Comparison of ENCODE assay signal across 8 mouse cellular contexts in the genomic region with DNA sequence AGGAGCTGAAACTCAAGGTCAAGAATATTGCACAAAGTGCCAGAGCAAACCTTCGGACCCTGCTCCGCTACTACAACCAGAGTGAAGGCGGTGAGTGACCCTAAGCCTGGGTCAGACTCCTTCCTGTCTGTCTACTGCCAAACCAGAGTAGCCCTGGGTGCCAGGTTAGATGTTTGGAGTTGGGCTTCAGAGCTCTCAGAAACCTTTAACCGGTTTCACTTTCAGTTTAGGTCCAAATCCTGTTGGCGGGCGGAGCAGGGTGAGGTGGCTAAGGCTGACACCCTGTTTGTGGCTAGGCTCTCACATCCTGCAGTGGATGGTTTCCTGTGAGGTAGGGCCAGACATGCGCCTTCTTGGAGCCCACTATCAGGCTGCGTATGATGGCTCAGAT. TPM values are rescaled to one million over a fixed set of nuclear protein-coding genes. Genes with fewer than 3 reads are reported as not detected.
DNase-seq lines count a peak whose midpoint lies in the region; ATAC-seq and TF ChIP-seq lines count a peak whose summit lies in the region.

No protein-coding gene starts in this region.

- H3K36me3 ChIP-seq in embryonic facial prominence, embryonic 10.5 days (replicated peaks): no peaks in the 10 kb centered on the region
- H3K36me3 ChIP-seq in heart, embryonic 10.5 days: no peaks in the 10 kb centered on the region
- no peaks in the 10 kb centered on the region for H3K36me3 ChIP-seq in lung, embryonic 14.5 days (ENCODE audit: insufficient read depth)
- H3K36me3 ChIP-seq in neural tube, embryonic 14.5 days (ENCODE audit: control insufficient read depth, insufficient read depth, low read length): no peaks in the 10 kb centered on the region

- H3K4me1 ChIP-seq in embryonic facial prominence, embryonic 10.5 days: peaks cover 5% of the 10 kb centered on the region; the same call in 1 of the 2 replicates
- no peaks in the 10 kb centered on the region for H3K4me1 ChIP-seq in heart, embryonic 10.5 days
- no peaks in the 10 kb centered on the region for H3K4me1 ChIP-seq in lung, embryonic 14.5 days (ENCODE audit: insufficient read depth)
- H3K4me1 ChIP-seq in neural tube, embryonic 14.5 days (ENCODE audit: control insufficient read depth, insufficient read depth, low read length): 0 out of 2 replicates have a peak, but pooled peaks cover 2% of the 10 kb centered on the region

- TF ChIP-seq CTCF in lung, embryonic 14.5 days (IDR thresholded peaks at IDR 0.05; ENCODE audit: low read depth): no peak

- H3K4me2 ChIP-seq in lung, embryonic 14.5 days: peak overlapping the region; percentile 89
- peak overlapping the region; percentile 93 for H3K4me2 ChIP-seq in neural tube, embryonic 14.5 days (ENCODE audit: low read depth, low read length)

- WGBS in embryonic facial prominence, embryonic 10.5 days: 60% methylated on average over 8 of the region's 8 CpGs
- WGBS in heart, embryonic 10.5 days: 51% methylated on average over 8 of the region's 8 CpGs
- 52% methylated on average over 8 of the region's 8 CpGs for WGBS in lung, embryonic 14.5 days
- 65% methylated on average over 8 of the region's 8 CpGs for WGBS in neural tube, embryonic 14.5 days

- H3K27ac ChIP-seq in embryonic facial prominence, embryonic 10.5 days (replicated peaks): no peak overlapping the region; the same call in 1 of the 2 replicates
- H3K27ac ChIP-seq in heart, embryonic 10.5 days: no peak overlapping the region
- no peak overlapping the region for H3K27ac ChIP-seq in lung, embryonic 14.5 days (ENCODE audit: low read depth)
- no peak overlapping the region for H3K27ac ChIP-seq in neural tube, embryonic 14.5 days (ENCODE audit: low read depth, low read length)

- ATAC-seq in lung, embryonic 14.5 days (ENCODE audit: insufficient read depth): peak; percentile 46
- peak; percentile 29; the same call in 1 of the 2 replicates for ATAC-seq in neural tube, embryonic 14.5 days (ENCODE audit: low read depth)

- H3K9ac ChIP-seq in lung, embryonic 14.5 days: peak overlapping the region; percentile 29; the same call in 1 of the 2 replicates
- no peak overlapping the region for H3K9ac ChIP-seq in neural tube, embryonic 14.5 days (replicated peaks; ENCODE audit: low read depth, low read length)

- H3K4me3 ChIP-seq in embryonic facial prominence, embryonic 10.5 days: peak overlapping the region; percentile 58
- peak overlapping the region; percentile 68 for H3K4me3 ChIP-seq in heart, embryonic 10.5 days
- peak overlapping the region; percentile 46 for H3K4me3 ChIP-seq in lung, embryonic 14.5 days (ENCODE audit: low read depth, low read length)
- peak overlapping the region; percentile 41 for H3K4me3 ChIP-seq in neural tube, embryonic 14.5 days (ENCODE audit: low read depth, low read length)

- peaks cover 8% of the 10 kb centered on the region for H3K27me3 ChIP-seq in embryonic facial prominence, embryonic 10.5 days (replicated peaks; ENCODE audit: low read depth, poor library complexity, severe bottlenecking)
- peaks cover 3% of the 10 kb centered on the region; the same call in 1 of the 2 replicates for H3K27me3 ChIP-seq in heart, embryonic 10.5 days (ENCODE audit: insufficient read depth, poor library complexity, severe bottlenecking)
- H3K27me3 ChIP-seq in lung, embryonic 14.5 days (ENCODE audit: insufficient read depth, low read length): no peaks in the 10 kb centered on the region
- H3K27me3 ChIP-seq in neural tube, embryonic 14.5 days (ENCODE audit: control insufficient read depth, insufficient read depth, low read length): no peaks in the 10 kb centered on the region

- DNase-seq in right cerebral cortex, adult 2 months (ENCODE audit: low spot score in 2 of 2): peak; percentile 4 to 7
- DNase-seq in right cerebral cortex, postnatal 4 days: no peak
- DNase-seq in embryonic facial prominence, embryonic 10.5 days (ENCODE audit: low spot score): peak; percentile 10
- no peak for DNase-seq in heart, embryonic 10.5 days (ENCODE audit: low spot score)
- DNase-seq in kidney, adult 8-10 months: peak; percentile 59 to 65
- DNase-seq in lung, embryonic 14.5 days: peak; percentile 27
- DNase-seq in urinary bladder, postnatal 36 days (ENCODE audit: low spot score in 2 of 2): peak; percentile 38 to 63

- H3K9me3 ChIP-seq in embryonic facial prominence, embryonic 10.5 days: no peaks in the 10 kb centered on the region
- no peaks in the 10 kb centered on the region for H3K9me3 ChIP-seq in heart, embryonic 10.5 days
- no peaks in the 10 kb centered on the region for H3K9me3 ChIP-seq in lung, embryonic 14.5 days (ENCODE audit: low read depth, low read length)
- no peaks in the 10 kb centered on the region for H3K9me3 ChIP-seq in neural tube, embryonic 14.5 days (ENCODE audit: control insufficient read depth, low read length)

RNA-seq across cellular contexts. Expression of a gene that starts 0.7 kb away (rescaled TPM):
- polyA plus RNA-seq in embryonic facial prominence, embryonic 10.5 days (2016; fragmentation: Nextera tagmentation; extraction: Ambion mirVana): 1.7 and 1.8 TPM in 2 replicates
- polyA plus RNA-seq in heart, embryonic 10.5 days (2016; fragmentation: Nextera tagmentation; extraction: Ambion mirVana): 1.00 and 1.7 TPM in 2 replicates
- 1.0 and 1.2 TPM in 2 replicates for polyA plus RNA-seq in lung, embryonic 14.5 days (2014; fragmentation: Nextera tagmentation; extraction: Ambion mirVana)
- polyA plus RNA-seq in neural tube, embryonic 14.5 days (2014; fragmentation: Nextera tagmentation; extraction: Ambion mirVana): 0.42 and 0.91 TPM in 2 replicates

RNA-seq across cellular contexts. Expression of a gene that starts 7.1 kb away (rescaled TPM):
- not detected in 2 replicates for polyA plus RNA-seq in embryonic facial prominence, embryonic 10.5 days (2016; fragmentation: Nextera tagmentation; extraction: Ambion mirVana)
- polyA plus RNA-seq in heart, embryonic 10.5 days (2016; fragmentation: Nextera tagmentation; extraction: Ambion mirVana): not detected in 2 replicates
- polyA plus RNA-seq in lung, embryonic 14.5 days (2014; fragmentation: Nextera tagmentation; extraction: Ambion mirVana): not detected in 2 replicates
- polyA plus RNA-seq in neural tube, embryonic 14.5 days (2014; fragmentation: Nextera tagmentation; extraction: Ambion mirVana): not detected in 2 replicates

RNA-seq across cellular contexts. Expression of a gene that starts 12.6 kb away (rescaled TPM):
- not detected in 2 replicates for polyA plus RNA-seq in embryonic facial prominence, embryonic 10.5 days (2016; fragmentation: Nextera tagmentation; extraction: Ambion mirVana)
- polyA plus RNA-seq in heart, embryonic 10.5 days (2016; fragmentation: Nextera tagmentation; extraction: Ambion mirVana): 0.09 TPM in 1 of 2 replicates, not detected in the other
- polyA plus RNA-seq in lung, embryonic 14.5 days (2014; fragmentation: Nextera tagmentation; extraction: Ambion mirVana): not detected in 2 replicates
- polyA plus RNA-seq in neural tube, embryonic 14.5 days (2014; fragmentation: Nextera tagmentation; extraction: Ambion mirVana): not detected in 2 replicates

RNA-seq across cellular contexts. Expression of a gene that starts 33.4 kb away (rescaled TPM):
- not detected in 2 replicates for polyA plus RNA-seq in embryonic facial prominence, embryonic 10.5 days (2016; fragmentation: Nextera tagmentation; extraction: Ambion mirVana)
- polyA plus RNA-seq in heart, embryonic 10.5 days (2016; fragmentation: Nextera tagmentation; extraction: Ambion mirVana): not detected in 2 replicates
- polyA plus RNA-seq in lung, embryonic 14.5 days (2014; fragmentation: Nextera tagmentation; extraction: Ambion mirVana): not detected in 2 replicates
- not detected in 2 replicates for polyA plus RNA-seq in neural tube, embryonic 14.5 days (2014; fragmentation: Nextera tagmentation; extraction: Ambion mirVana)

RNA-seq across cellular contexts. Expression of a gene that starts 33.6 kb away (rescaled TPM):
- not detected in 2 replicates for polyA plus RNA-seq in embryonic facial prominence, embryonic 10.5 days (2016; fragmentation: Nextera tagmentation; extraction: Ambion mirVana)
- polyA plus RNA-seq in heart, embryonic 10.5 days (2016; fragmentation: Nextera tagmentation; extraction: Ambion mirVana): not detected in 2 replicates
- polyA plus RNA-seq in lung, embryonic 14.5 days (2014; fragmentation: Nextera tagmentation; extraction: Ambion mirVana): not detected in 2 replicates
- not detected in 2 replicates for polyA plus RNA-seq in neural tube, embryonic 14.5 days (2014; fragmentation: Nextera tagmentation; extraction: Ambion mirVana)

Comparison
In these comparisons a context has a peak if more than half of its experiments do, and no peak if none do; other contexts are left out.
1. DNase-seq: peak in right cerebral cortex, adult 2 months (2 of 2), embryonic facial prominence, embryonic 10.5 days (single experiment), kidney, adult 8-10 months (2 of 2), lung, embryonic 14.5 days (single experiment) and urinary bladder, postnatal 36 days (2 of 2); none in right cerebral cortex, postnatal 4 days (single experiment) and heart, embryonic 10.5 days (single experiment).
2. Peak in every context shown above with its lines, with median percentiles within 50 percentile points of each other: H3K4me3 ChIP-seq.